Mouse (Mus musculus): Measurements from ENCODE around the gene Pde4d. TPM values are rescaled to one million over a fixed set of nuclear protein-coding genes. Genes with fewer than 3 reads are reported as not detected.
A peak's percentile ranks its signal among the peaks of the same experiment; 100 is the strongest.

Pde4d gene
- polyA plus RNA-seq, 2 experiments, result 11.7 to 17.3 TPM

DNA sequence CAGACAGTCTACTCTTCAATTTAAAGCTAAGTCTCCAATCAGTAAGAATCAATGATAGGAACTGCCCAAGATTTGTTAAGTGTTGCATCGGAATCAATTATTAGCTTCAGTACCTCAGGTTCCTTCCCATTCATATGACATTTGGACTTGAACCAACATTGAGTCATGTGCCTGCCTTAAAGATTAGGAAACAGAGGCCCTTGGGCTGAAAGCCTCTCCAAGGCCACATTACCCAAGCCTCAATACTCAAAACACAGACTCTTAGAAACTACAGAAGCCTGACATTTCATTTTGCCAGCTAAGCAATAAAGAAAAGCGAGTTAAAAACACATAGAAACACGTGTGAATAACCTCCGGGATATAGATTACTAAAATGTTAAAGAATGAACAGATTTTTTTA is 233.3 kb downstream of the Pde4d start:
- DNase-seq (ENCODE audit: low spot score) (no peak), ATAC-seq (ENCODE audit: low FRiP score, low read depth) (no peak)
- no peak overlapping the region for H3K9ac ChIP-seq (ENCODE audit: low read depth, low read length, severe bottlenecking)
- no peaks in the 10 kb centered on the region for H3K4me1 ChIP-seq (ENCODE audit: control insufficient read depth, insufficient read depth, low read length)
- H3K36me3 ChIP-seq (ENCODE audit: control insufficient read depth, insufficient read depth, low read length), result no peaks in the 10 kb centered on the region
- TF ChIP-seq POLR2A (IDR thresholded peaks at IDR 0.05; ENCODE audit: borderline replicate concordance, extremely low read depth, insufficient read depth, insufficient read length), result no peak
- no peak overlapping the region for H3K4me2 ChIP-seq (replicated peaks; ENCODE audit: low read depth, low read length, severe bottlenecking)
- 72% methylated on average over 4 of the region's 4 CpGs for WGBS
- no peak overlapping the region for H3K27ac ChIP-seq (replicated peaks; ENCODE audit: low read depth, low read length)
- H3K4me3 ChIP-seq (replicated peaks; ENCODE audit: low read length), result no peak overlapping the region
- no peaks in the 10 kb centered on the region for H3K27me3 ChIP-seq (ENCODE audit: control insufficient read depth, insufficient read depth, low read length)
- no peaks in the 10 kb centered on the region for H3K9me3 ChIP-seq (ENCODE audit: control insufficient read depth, low read length)

DNA sequence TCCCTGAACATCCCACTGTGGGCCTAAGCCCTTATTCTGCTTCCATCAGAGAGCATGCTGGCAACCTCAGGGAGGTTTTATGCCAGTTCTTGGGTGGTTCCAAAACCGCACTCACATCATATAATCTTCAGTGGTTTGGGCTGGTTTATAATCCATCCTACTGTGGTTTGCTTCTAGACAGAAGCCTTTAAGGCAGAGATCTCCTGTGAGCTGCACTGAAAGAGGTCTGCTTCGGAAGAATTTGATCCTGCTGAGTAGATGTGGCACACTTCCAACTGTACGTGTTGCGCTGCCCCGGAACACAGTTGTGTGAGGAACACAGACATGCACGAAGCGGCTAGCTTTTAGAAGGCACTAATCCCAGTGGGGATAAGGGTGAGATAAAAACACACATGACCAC is 236.1 kb downstream of the Pde4d start:
- no peak for TF ChIP-seq POLR2A (IDR thresholded peaks at IDR 0.05; ENCODE audit: borderline replicate concordance, extremely low read depth, insufficient read depth, insufficient read length)
- no peak for ATAC-seq (ENCODE audit: low FRiP score, low read depth)
- DNase-seq (ENCODE audit: low spot score), result peak; percentile 27
- no peaks in the 10 kb centered on the region for H3K27me3 ChIP-seq (ENCODE audit: control insufficient read depth, insufficient read depth, low read length)
- no peak overlapping the region for H3K27ac ChIP-seq (replicated peaks; ENCODE audit: low read depth, low read length)
- no peak overlapping the region for H3K4me2 ChIP-seq (replicated peaks; ENCODE audit: low read depth, low read length, severe bottlenecking)
- H3K36me3 ChIP-seq (ENCODE audit: control insufficient read depth, insufficient read depth, low read length), result no peaks in the 10 kb centered on the region
- H3K9ac ChIP-seq (ENCODE audit: low read depth, low read length, severe bottlenecking), result no peak overlapping the region
- 63% methylated on average over 7 of the region's 7 CpGs for WGBS
- H3K9me3 ChIP-seq (ENCODE audit: control insufficient read depth, low read length), result no peaks in the 10 kb centered on the region
- H3K4me3 ChIP-seq (replicated peaks; ENCODE audit: low read length), result no peak overlapping the region
- H3K4me1 ChIP-seq (ENCODE audit: control insufficient read depth, insufficient read depth, low read length), result no peaks in the 10 kb centered on the region

DNA sequence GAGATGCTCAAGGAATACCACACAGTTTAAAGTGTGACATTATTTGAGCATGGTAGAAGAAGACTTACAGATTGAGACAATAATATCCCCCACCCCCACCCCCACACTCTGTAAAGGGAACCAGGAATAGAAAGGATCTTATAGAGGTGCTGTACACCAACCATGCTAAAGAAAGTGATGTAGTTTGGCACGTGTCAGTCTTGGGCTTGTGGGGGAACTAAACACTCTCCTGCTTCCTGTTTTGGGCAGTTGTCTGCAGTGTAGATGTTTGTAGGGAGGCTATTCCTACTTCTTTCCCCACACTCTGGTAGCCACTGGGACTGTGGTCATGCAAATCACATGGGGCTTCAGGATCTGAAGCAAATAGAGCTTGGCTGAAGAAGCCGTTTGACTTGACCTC is 236.5 kb downstream of the Pde4d start:
- H3K4me1 ChIP-seq (ENCODE audit: control insufficient read depth, insufficient read depth, low read length), result no peaks in the 10 kb centered on the region
- no peaks in the 10 kb centered on the region for H3K36me3 ChIP-seq (ENCODE audit: control insufficient read depth, insufficient read depth, low read length)
- 76% methylated on average over 2 of the region's 2 CpGs for WGBS
- no peak overlapping the region for H3K9ac ChIP-seq (ENCODE audit: low read depth, low read length, severe bottlenecking)
- H3K27ac ChIP-seq (replicated peaks; ENCODE audit: low read depth, low read length), result no peak overlapping the region
- no peaks in the 10 kb centered on the region for H3K9me3 ChIP-seq (ENCODE audit: control insufficient read depth, low read length)
- no peak overlapping the region for H3K4me3 ChIP-seq (replicated peaks; ENCODE audit: low read length)
- no peak for TF ChIP-seq POLR2A (IDR thresholded peaks at IDR 0.05; ENCODE audit: borderline replicate concordance, extremely low read depth, insufficient read depth, insufficient read length)
- no peak overlapping the region for H3K4me2 ChIP-seq (replicated peaks; ENCODE audit: low read depth, low read length, severe bottlenecking)
- DNase-seq (ENCODE audit: low spot score), result no peak
- H3K27me3 ChIP-seq (ENCODE audit: control insufficient read depth, insufficient read depth, low read length), result no peaks in the 10 kb centered on the region
- ATAC-seq (ENCODE audit: low FRiP score, low read depth), result no peak

DNA sequence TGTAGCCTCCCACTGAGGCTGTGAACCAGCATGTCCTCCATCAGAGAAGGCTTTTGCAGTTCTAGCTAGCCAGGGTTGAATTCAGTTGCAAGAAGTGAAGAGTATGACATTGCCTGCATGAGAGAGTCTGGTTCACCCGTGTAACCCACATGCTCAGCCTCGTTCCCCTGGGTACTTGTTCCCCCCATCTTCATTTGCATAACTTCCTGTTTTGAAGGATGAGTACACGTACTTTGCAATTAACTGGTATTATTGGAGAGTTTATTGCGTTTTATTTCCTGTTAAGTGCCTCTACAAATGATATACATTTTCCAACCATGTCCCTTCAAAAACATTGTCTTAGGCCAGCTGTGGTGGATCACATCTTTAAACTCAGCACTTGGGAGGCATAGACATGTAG is 237.1 kb downstream of the Pde4d start:
- Histone ChIP-seq H3K27ac (replicated peaks; ENCODE audit: low read depth, low read length) (no peak overlapping the region), H3K36me3 (ENCODE audit: control insufficient read depth, insufficient read depth, low read length) (no peaks in the 10 kb centered on the region), H3K9me3 (ENCODE audit: control insufficient read depth, low read length) (no peaks in the 10 kb centered on the region), H3K9ac (ENCODE audit: low read depth, low read length, severe bottlenecking) (no peak overlapping the region), H3K27me3 (ENCODE audit: control insufficient read depth, insufficient read depth, low read length) (no peaks in the 10 kb centered on the region), H3K4me3 (replicated peaks; ENCODE audit: low read length) (no peak overlapping the region), H3K4me1 (ENCODE audit: control insufficient read depth, insufficient read depth, low read length) (no peaks in the 10 kb centered on the region), H3K4me2 (replicated peaks; ENCODE audit: low read depth, low read length, severe bottlenecking) (no peak overlapping the region)
- WGBS, result 72% methylated on average over 4 of the region's 4 CpGs
- DNase-seq (ENCODE audit: low spot score), result no peak
- TF ChIP-seq POLR2A (IDR thresholded peaks at IDR 0.05; ENCODE audit: borderline replicate concordance, extremely low read depth, insufficient read depth, insufficient read length), result no peak
- no peak for ATAC-seq (ENCODE audit: low FRiP score, low read depth)

DNA sequence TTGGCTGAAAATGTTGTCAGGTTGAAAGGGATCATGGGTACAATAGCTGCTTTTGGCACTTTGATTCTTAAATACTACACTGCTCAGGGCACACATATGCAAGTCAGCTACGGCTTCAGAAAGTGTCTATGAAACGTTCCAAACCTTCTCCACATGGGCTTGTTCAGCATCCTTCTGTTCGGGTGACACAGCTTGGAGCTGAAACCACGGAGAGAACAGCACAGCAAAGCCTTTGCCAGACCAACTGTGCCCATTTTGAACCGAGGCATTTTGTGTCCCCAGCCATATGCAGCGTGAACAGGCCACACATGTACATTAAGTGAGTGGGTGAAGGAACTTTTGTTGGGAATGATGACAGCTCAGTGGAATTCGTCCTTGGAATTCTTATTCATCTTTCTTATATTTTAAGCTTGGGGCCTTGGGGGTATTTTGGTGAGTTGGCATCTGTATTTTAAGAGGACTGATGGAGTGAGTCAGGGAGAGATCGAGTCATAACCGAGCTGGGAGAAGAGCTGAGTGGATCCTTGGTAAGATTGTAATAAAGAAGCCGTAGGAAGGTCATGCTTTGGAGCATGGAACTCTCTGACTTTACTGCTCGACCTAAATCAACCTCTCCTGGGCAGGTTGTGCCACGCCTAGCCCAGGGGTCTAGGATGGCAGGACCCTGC is 243.3 kb downstream of the Pde4d start:
- H3K4me2 ChIP-seq (replicated peaks; ENCODE audit: low read depth, low read length, severe bottlenecking), result no peak overlapping the region

More for the DNA sequence above, 243.3 kb downstream of the Pde4d start:
- WGBS, result 81% methylated on average over 12 of the region's 12 CpGs
- Histone ChIP-seq H3K27ac (replicated peaks; ENCODE audit: low read depth, low read length) (no peak overlapping the region), H3K9ac (ENCODE audit: low read depth, low read length, severe bottlenecking) (no peak overlapping the region), H3K4me3 (replicated peaks; ENCODE audit: low read length) (no peak overlapping the region), H3K27me3 (ENCODE audit: control insufficient read depth, insufficient read depth, low read length) (no peaks in the 10 kb centered on the region), H3K9me3 (ENCODE audit: control insufficient read depth, low read length) (no peaks in the 10 kb centered on the region), H3K36me3 (ENCODE audit: control insufficient read depth, insufficient read depth, low read length) (no peaks in the 10 kb centered on the region), H3K4me1 (ENCODE audit: control insufficient read depth, insufficient read depth, low read length) (no peaks in the 10 kb centered on the region)
- TF ChIP-seq POLR2A (IDR thresholded peaks at IDR 0.05; ENCODE audit: borderline replicate concordance, extremely low read depth, insufficient read depth, insufficient read length), result no peak
- DNase-seq (ENCODE audit: low spot score), result no peak
- no peak for ATAC-seq (ENCODE audit: low FRiP score, low read depth)

Measured in limb, embryonic 14.5 days (tissue).